ENCODE assay signal across 8 mouse cellular contexts in the genomic region with DNA sequence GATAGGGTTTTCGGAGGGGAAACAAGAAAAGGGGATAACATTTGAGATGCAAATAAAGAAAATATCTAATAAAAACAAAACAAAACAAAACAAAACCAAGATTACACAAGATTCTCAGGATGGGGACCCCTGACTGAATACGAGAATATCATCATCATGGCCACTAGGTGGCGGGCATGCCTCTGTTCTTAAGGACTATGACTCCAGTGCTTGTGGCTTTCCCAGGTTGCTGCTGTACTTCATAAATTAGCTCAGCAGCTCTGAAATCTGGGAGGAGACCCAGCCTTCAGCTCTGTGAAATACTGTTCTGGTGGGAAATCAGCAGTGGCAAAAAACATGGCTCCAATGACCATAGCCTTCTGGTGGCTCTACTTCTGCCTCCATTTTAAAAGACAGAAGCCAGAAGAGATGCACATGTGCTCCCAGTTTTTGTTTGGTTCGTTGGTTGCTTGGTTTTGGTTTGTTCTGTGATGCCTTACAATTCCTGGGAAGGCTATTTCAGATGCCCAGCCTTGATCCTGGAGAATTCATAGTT. TPM values are rescaled to one million over a fixed set of nuclear protein-coding genes. Genes with fewer than 3 reads are reported as not detected.
A peak's percentile ranks its signal among the peaks of the same experiment; 100 is the strongest.
DNase-seq lines count a peak whose midpoint lies in the region; ATAC-seq lines count a peak whose summit lies in the region.

No protein-coding gene starts in this region.

- peak; percentile 82 for DNase-seq in ZHBTc4 (ENCODE audit: low read depth, low spot score)
- DNase-seq in cerebellum, postnatal 10 days: peak; percentile 87
- DNase-seq in frontal cortex, postnatal 25 days (ENCODE audit: low spot score in 2 of 2): peak; percentile 61
- peak; percentile 61 to 66 for DNase-seq in left cerebral cortex, adult 18-20 months (ENCODE audit: low spot score in 2 of 2)
- peak; percentile 70 to 76 for DNase-seq in right cerebral cortex, adult 2 months (ENCODE audit: low spot score in 2 of 2)
- no peak for DNase-seq in Muller cell, postnatal 12 days (ENCODE audit: inconsistent ontology term)

- ATAC-seq in inflammation-experienced regulatory T-cells, adult 6 months: peak; percentile 28
- peak; percentile 68; the same call in 1 of the 2 replicates for ATAC-seq in megakaryocyte, adult 5-6 weeks (ENCODE audit: poor library complexity, severe bottlenecking)

RNA-seq across cellular contexts. Expression of a gene that starts 4.5 kb away (rescaled TPM):
- polyA plus RNA-seq in inflammation-experienced regulatory T-cells, adult 6 months (2017; shearing (Covaris generic)): not detected
- not detected for total RNA-seq in left cerebral cortex, adult 18-20 months (2021)
- total RNA-seq in megakaryocyte, adult 5-6 weeks (2015): not detected in 2 replicates
- total RNA-seq in megakaryocyte, adult 5-6 weeks (2017): not detected in 2 replicates

RNA-seq across cellular contexts. Expression of a gene that starts 51.6 kb away (rescaled TPM):
- 10 to 100 TPM; 10.1 to 86.4 (median 28.2) TPM for polyA plus RNA-seq in inflammation-experienced regulatory T-cells, adult 6 months (2017; shearing (Covaris generic))
- 1 to 10 TPM; 4.9 to 6.4 TPM for total RNA-seq in left cerebral cortex, adult 18-20 months (2021)
- 147 and 163 TPM in 2 replicates for total RNA-seq in megakaryocyte, adult 5-6 weeks (2015)
- 189 and 208 TPM in 2 replicates for total RNA-seq in megakaryocyte, adult 5-6 weeks (2017)

Comparison
In these comparisons a context has a peak if more than half of its experiments do, and no peak if none do; other contexts are left out.
1. RNA of a gene that starts 51.6 kb away (total RNA-seq): 147 to 208 TPM in megakaryocyte, adult 5-6 weeks; 4.9 to 6.4 TPM in left cerebral cortex, adult 18-20 months; every median in the first group is over 10 times any median in the second.